In the genomic region with DNA sequence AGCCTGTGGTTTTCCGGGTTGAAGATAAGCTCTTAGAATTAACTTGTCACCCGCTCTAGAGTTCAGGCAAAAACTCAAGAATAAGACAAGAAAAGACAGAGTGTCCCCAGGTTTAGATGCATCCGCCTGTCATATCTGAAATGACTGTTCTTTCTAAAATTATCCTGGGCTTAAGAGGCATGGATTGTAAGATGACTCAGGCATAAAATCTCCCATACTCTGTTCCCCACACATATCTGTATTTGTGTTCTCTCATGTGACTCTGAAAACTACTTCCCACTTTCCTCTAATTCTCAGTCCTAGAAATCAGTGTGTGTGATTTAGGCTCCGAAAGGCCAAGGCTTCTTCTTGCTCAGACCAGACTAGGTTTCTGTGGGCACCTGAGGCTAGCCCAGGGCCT, we compare ENCODE assay signal across 28 mouse cellular contexts.
A peak's percentile ranks its signal among the peaks of the same experiment; 100 is the strongest.
DNase-seq lines count a peak whose midpoint lies in the region; ATAC-seq and TF ChIP-seq lines count a peak whose summit lies in the region.
"Had no signal": no experiment of that assay in that cellular context is flagged by ENCODE, and none has a peak within 500 bp of the region (broad histone marks: within the 10 kb centered on the region; RNA-seq: fewer than 3 reads in every experiment).

No protein-coding gene starts in this region.

- intact Hi-C loops in gastrocnemius, adult 2 months (cut with DNase I): no loop called here
- intact Hi-C loops in heart, postnatal 14 days (cut with DNase I): no loop called here

- H3K27me3 ChIP-seq in heart, embryonic 13.5 days (replicated peaks): no peaks in the 10 kb centered on the region
- H3K27me3 ChIP-seq in intestine, embryonic 14.5 days (replicated peaks; ENCODE audit: control insufficient read depth, insufficient read depth, low read length): no peaks in the 10 kb centered on the region
- H3K27me3 ChIP-seq in intestine, embryonic 15.5 days (replicated peaks): no peaks in the 10 kb centered on the region
- H3K27me3 ChIP-seq: embryonic facial prominence, embryonic 13.5 days; forebrain, embryonic 15.5 days; hindbrain, embryonic 13.5 days; kidney, embryonic 15.5 days had no signal

- no peaks in the 10 kb centered on the region for H3K9me3 ChIP-seq in heart, embryonic 13.5 days
- H3K9me3 ChIP-seq in intestine, embryonic 14.5 days (ENCODE audit: control insufficient read depth, low read length): no peaks in the 10 kb centered on the region
- H3K9me3 ChIP-seq in intestine, embryonic 15.5 days: no peaks in the 10 kb centered on the region
- H3K9me3 ChIP-seq: embryonic facial prominence, embryonic 13.5 days; forebrain, embryonic 10.5 days; forebrain, embryonic 15.5 days; G1E; hindbrain, embryonic 13.5 days; kidney, embryonic 15.5 days had no signal

- no peak for ATAC-seq in heart, embryonic 13.5 days (ENCODE audit: extremely low read depth, insufficient number of reproducible peaks, low FRiP score, low TSS enrichment)
- ATAC-seq in intestine, embryonic 14.5 days (replicated peaks; ENCODE audit: low FRiP score, low TSS enrichment, low read depth): no peak
- ATAC-seq in intestine, embryonic 15.5 days: no peak
- ATAC-seq: forebrain, embryonic 15.5 days had no signal

- H3K36me3 ChIP-seq in heart, embryonic 13.5 days: peaks cover 19% of the 10 kb centered on the region
- no peaks in the 10 kb centered on the region for H3K36me3 ChIP-seq in intestine, embryonic 14.5 days (ENCODE audit: control insufficient read depth, insufficient read depth, low read length)
- H3K36me3 ChIP-seq in intestine, embryonic 15.5 days: no peaks in the 10 kb centered on the region
- H3K36me3 ChIP-seq: embryonic facial prominence, embryonic 13.5 days; forebrain, embryonic 10.5 days; forebrain, embryonic 15.5 days; G1E had no signal

- no peak overlapping the region for H3K4me2 ChIP-seq in heart, embryonic 13.5 days
- H3K4me2 ChIP-seq in intestine, embryonic 14.5 days (ENCODE audit: low read length): no peak overlapping the region
- no peak overlapping the region for H3K4me2 ChIP-seq in intestine, embryonic 15.5 days (replicated peaks)
- H3K4me2 ChIP-seq: embryonic facial prominence, embryonic 13.5 days; forebrain, embryonic 15.5 days; hindbrain, embryonic 13.5 days; kidney, embryonic 15.5 days; lung, embryonic 14.5 days had no signal

- WGBS in heart, embryonic 13.5 days: 52% methylated on average over 4 of the region's 4 CpGs
- WGBS in intestine, embryonic 14.5 days: 94% methylated on average over 4 of the region's 4 CpGs
- 92% methylated on average over 4 of the region's 4 CpGs for WGBS in intestine, embryonic 15.5 days

- no peak overlapping the region for H3K9ac ChIP-seq in heart, embryonic 13.5 days
- no peak overlapping the region for H3K9ac ChIP-seq in intestine, embryonic 14.5 days (ENCODE audit: low read length)
- H3K9ac ChIP-seq in intestine, embryonic 15.5 days: no peak overlapping the region
- H3K9ac ChIP-seq: embryonic facial prominence, embryonic 13.5 days; forebrain, embryonic 15.5 days; hindbrain, embryonic 13.5 days; kidney, embryonic 15.5 days; liver, embryonic 14.5 days; lung, embryonic 14.5 days had no signal

- DNase-seq in gastrocnemius, adult 2 months: no peak
- no peak for DNase-seq in gastrocnemius, postnatal 4 days (ENCODE audit: low spot score in 2 of 2)
- no peak for DNase-seq in heart, postnatal 14 days
- DNase-seq in intestine, embryonic 14.5 days (ENCODE audit: low spot score): peak; percentile 23
- peak; percentile 66 for DNase-seq in brain, adult 2 months (ENCODE audit: low read depth, low spot score)
- DNase-seq in kidney, postnatal 25 days: no peak
- DNase-seq: adrenal gland, adult 8-10 months; cerebellum, adult 11 months; cerebellum, adult 9-11 months; gastrocnemius, postnatal 10 days; kidney, adult 11 months; kidney, postnatal 36 days; liver; lung, embryonic 14.5 days; lung, postnatal 14 days; midbrain, embryonic 14.5 days; spleen, adult 18-20 months; thymus, adult 18-20 months; thymus, postnatal 25 days had no signal

- peaks cover 18% of the 10 kb centered on the region for H3K4me1 ChIP-seq in heart, embryonic 13.5 days
- no peaks in the 10 kb centered on the region for H3K4me1 ChIP-seq in intestine, embryonic 14.5 days (replicated peaks; ENCODE audit: control insufficient read depth, insufficient read depth, low read length)
- H3K4me1 ChIP-seq in intestine, embryonic 15.5 days (replicated peaks): no peaks in the 10 kb centered on the region
- H3K4me1 ChIP-seq: embryonic facial prominence, embryonic 13.5 days; forebrain, embryonic 10.5 days; forebrain, embryonic 15.5 days; hindbrain, embryonic 13.5 days; kidney, embryonic 15.5 days had no signal

- no peak for TF ChIP-seq CTCF in gastrocnemius, adult 2 months (IDR thresholded peaks at IDR 0.05)

- no peak overlapping the region for H3K4me3 ChIP-seq in gastrocnemius, adult 2 months
- H3K4me3 ChIP-seq in heart, embryonic 13.5 days: no peak overlapping the region
- H3K4me3 ChIP-seq in intestine, embryonic 14.5 days (ENCODE audit: low read depth, low read length): no peak overlapping the region
- H3K4me3 ChIP-seq in intestine, embryonic 15.5 days (replicated peaks): no peak overlapping the region
- H3K4me3 ChIP-seq: embryonic facial prominence, embryonic 13.5 days; forebrain, embryonic 10.5 days; forebrain, embryonic 15.5 days; hindbrain, embryonic 13.5 days; kidney, embryonic 15.5 days had no signal

- H3K27ac ChIP-seq in gastrocnemius, adult 2 months: 0 out of 2 replicates have a peak overlapping the region, but pooled peaks have one; percentile 5
- peak overlapping the region; percentile 38; the same call in 1 of the 2 replicates for H3K27ac ChIP-seq in heart, embryonic 13.5 days (replicated peaks)
- no peak overlapping the region for H3K27ac ChIP-seq in intestine, embryonic 14.5 days (ENCODE audit: low read depth)
- H3K27ac ChIP-seq in intestine, embryonic 15.5 days: no peak overlapping the region
- H3K27ac ChIP-seq: embryonic facial prominence, embryonic 13.5 days; forebrain, embryonic 10.5 days; forebrain, embryonic 15.5 days; hindbrain, embryonic 13.5 days; kidney, embryonic 15.5 days; liver, embryonic 14.5 days had no signal

Comparison
In these comparisons a context has a peak if more than half of its experiments do, and no peak if none do; other contexts are left out.
1. DNase-seq: peak in intestine, embryonic 14.5 days (single experiment) and brain, adult 2 months (single experiment); none in gastrocnemius, adult 2 months (single experiment), gastrocnemius, postnatal 4 days (0 of 2), heart, postnatal 14 days (0 of 2) and kidney, postnatal 25 days (0 of 2).
2. H3K27ac ChIP-seq: peak in gastrocnemius, adult 2 months (single experiment) and heart, embryonic 13.5 days (single experiment); none in intestine, embryonic 14.5 days (single experiment) and intestine, embryonic 15.5 days (single experiment).